Mouse (Mus musculus) adrenal gland, postnatal 10 days (tissue): ENCODE data around the gene Trp53rkb. TPM values are rescaled to one million over a fixed set of nuclear protein-coding genes. Genes with fewer than 3 reads are reported as not detected.

Experiments
- DNase-seq: peaks from one replicate; pipeline ENCODE4 v3.0.0; 2021; ENCODE audit warnings: mixed read lengths
- total RNA-seq, 2 experiments: library from RNA; stranded (reverse); gene quantifications; 2 replicates each; pipeline ENCODE4 v1.2.3; 2021

The Trp53rkb gene
- total RNA-seq, 2 experiments from 2014 or later: 4.5 to 6.2 TPM

GRCm38 (mm10) chr2:166834796-166835195 lies 42.5 kb downstream of the Trp53rkb start:
- no peak for DNase-seq

GRCm38 (mm10) chr2:166835581-166835980 lies 43.2 kb downstream of the Trp53rkb start:
- DNase-seq: peak; percentile 70

- no peak for DNase-seq
Observed at GRCm38 (mm10) chr2:166841813-166842212, 49.5 kb downstream of the Trp53rkb start.

Other genes with a start within 250 kb of the Trp53rkb start
- 10 to 100 TPM; 14.2 to 17.1 TPM for gene Prex1, start 78.7 kb upstream of the Trp53rkb start, total RNA-seq
- 10 to 100 TPM; 44.5 to 46.3 TPM for gene Arfgef2, start 13.1 kb downstream of the Trp53rkb start, total RNA-seq
- gene Cse1l, start 113.5 kb downstream of the Trp53rkb start, total RNA-seq: 10 to 100 TPM; 47.5 to 53.6 TPM
- 10 to 100 TPM; 62.2 to 67.7 TPM for gene Stau1, start 203.8 kb downstream of the Trp53rkb start, total RNA-seq
- gene Ddx27, start 222.7 kb downstream of the Trp53rkb start, total RNA-seq: 10 to 100 TPM; 32.1 to 34.6 TPM